Mouse (Mus musculus) lung, postnatal 0 days (tissue): ENCODE results near the gene Gm10837. TPM values are rescaled to one million over a fixed set of nuclear protein-coding genes. Genes with fewer than 3 reads are reported as not detected.

Source experiments
- ATAC-seq: fragments of 200-750 bp; cut with Nextera tagmentation; 2 replicates; pipeline ENCODE4 v1.8.0; 2017; ENCODE audit warnings: moderate library complexity
- DNase-seq: peaks from one replicate; pipeline ENCODE4 v3.0.0-alpha.2; 2016; ENCODE audit warnings: low spot score
- H3K27ac ChIP-seq: fragments of 300-500 bp; sonication (generic); 2 replicates; pipeline ENCODE4 v1.5.1; 2014; ENCODE audit warnings: antibody characterized with exemption, mild to moderate bottlenecking, low read length, mixed read lengths
- H3K27me3 ChIP-seq: fragments of 300-500 bp; sonication (generic); replicated peaks from 2 replicates; pipeline ENCODE4 v1.6.1; 2014; ENCODE audit warnings: low read length, mixed read lengths; ENCODE audit not compliant: insufficient read depth
- H3K36me3 ChIP-seq: fragments of 300-500 bp; sonication (generic); 2 replicates; pipeline ENCODE4 v1.6.1; 2014; ENCODE audit warnings: low read length, mixed read lengths; ENCODE audit not compliant: insufficient read depth
- H3K4me1 ChIP-seq: fragments of 300-500 bp; sonication (generic); 2 replicates; pipeline ENCODE4 v1.6.1; 2014; ENCODE audit warnings: antibody characterized with exemption, low read depth, low read length, mixed read lengths; ENCODE audit not compliant: insufficient read depth
- H3K4me2 ChIP-seq: fragments of 300-500 bp; sonication (generic); replicated peaks from 2 replicates; pipeline ENCODE4 v1.6.1; 2014; ENCODE audit warnings: low read depth, mild to moderate bottlenecking, low read length, moderate library complexity, mixed read lengths
- H3K4me3 ChIP-seq: fragments of 300-500 bp; sonication (generic); 2 replicates; pipeline ENCODE4 v1.5.1; 2014; ENCODE audit warnings: low read depth, low read length
- H3K9ac ChIP-seq: fragments of 300-500 bp; sonication (generic); replicated peaks from 2 replicates; pipeline ENCODE4 v1.6.1; 2014; ENCODE audit warnings: low read depth, mild to moderate bottlenecking
- H3K9me3 ChIP-seq: fragments of 300-500 bp; sonication (generic); 2 replicates; pipeline ENCODE4 v1.6.1; 2016; ENCODE audit warnings: low read length, mixed read lengths
- CTCF ChIP-seq: IDR thresholded peaks from 2 replicates; pipeline ENCODE4 v1.5.1; 2016; ENCODE audit warnings: antibody characterized with exemption, mild to moderate bottlenecking
- EP300 ChIP-seq: IDR thresholded peaks from 2 replicates; pipeline ENCODE4 v1.6.1; 2016; ENCODE audit warnings: antibody characterized with exemption, mild to moderate bottlenecking, control low read depth
- WGBS: fragments of 180-500 bp; shearing (Covaris S2); extraction: QIAGEN DNeasy Blood & Tissue Kit; methylation state at CpG from one replicate; pipeline ENCODE4 v1.1.7; 2014; 5-methylcytosine and 5-hydroxymethylcytosine counted together
- polyA plus RNA-seq: library from polyadenylated mRNA; unstranded; fragments of >200 nt; fragmentation: Nextera tagmentation; extraction: Ambion mirVana; gene quantifications from 2 replicates; pipeline ENCODE4 v1.2.1, GENCODE M21; 2015

Gene Gm10837
- polyA plus RNA-seq, 1 experiment from 2014 or later: not detected

DNA sequence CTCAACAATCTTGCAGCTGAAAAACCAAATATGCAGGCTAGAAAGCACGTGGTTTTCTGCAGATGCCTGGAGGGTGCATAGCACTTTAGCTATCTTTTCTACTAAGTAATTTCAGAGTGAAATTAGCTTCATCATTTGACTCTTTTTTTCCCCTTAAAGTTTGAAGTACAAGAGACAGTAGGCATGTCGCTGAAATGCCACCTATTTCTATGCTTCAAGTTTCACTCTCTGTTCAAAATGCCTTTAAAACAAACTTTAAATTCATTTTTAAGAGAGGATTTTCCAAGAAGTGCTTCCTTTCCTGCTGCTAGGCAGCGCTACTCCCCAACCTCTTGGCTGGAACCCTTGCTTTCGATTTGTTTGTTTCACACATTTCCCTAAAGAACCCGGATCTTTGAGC, 1.3 kb upstream of the Gm10837 start:
- DNase-seq (no peak), ATAC-seq (no peak)
- Histone ChIP-seq H3K4me2 (no peak overlapping the region), H3K27ac (no peak overlapping the region), H3K9ac (no peak overlapping the region), H3K9me3 (no peaks in the 10 kb centered on the region), H3K36me3 (no peaks in the 10 kb centered on the region), H3K27me3 (peaks cover 76% of the 10 kb centered on the region), H3K4me1 (no peaks in the 10 kb centered on the region), H3K4me3 (no peak overlapping the region)
- 8% methylated on average over 5 of the region's 5 CpGs for WGBS
- TF ChIP-seq CTCF: no peak
- TF ChIP-seq EP300: no peak

DNA sequence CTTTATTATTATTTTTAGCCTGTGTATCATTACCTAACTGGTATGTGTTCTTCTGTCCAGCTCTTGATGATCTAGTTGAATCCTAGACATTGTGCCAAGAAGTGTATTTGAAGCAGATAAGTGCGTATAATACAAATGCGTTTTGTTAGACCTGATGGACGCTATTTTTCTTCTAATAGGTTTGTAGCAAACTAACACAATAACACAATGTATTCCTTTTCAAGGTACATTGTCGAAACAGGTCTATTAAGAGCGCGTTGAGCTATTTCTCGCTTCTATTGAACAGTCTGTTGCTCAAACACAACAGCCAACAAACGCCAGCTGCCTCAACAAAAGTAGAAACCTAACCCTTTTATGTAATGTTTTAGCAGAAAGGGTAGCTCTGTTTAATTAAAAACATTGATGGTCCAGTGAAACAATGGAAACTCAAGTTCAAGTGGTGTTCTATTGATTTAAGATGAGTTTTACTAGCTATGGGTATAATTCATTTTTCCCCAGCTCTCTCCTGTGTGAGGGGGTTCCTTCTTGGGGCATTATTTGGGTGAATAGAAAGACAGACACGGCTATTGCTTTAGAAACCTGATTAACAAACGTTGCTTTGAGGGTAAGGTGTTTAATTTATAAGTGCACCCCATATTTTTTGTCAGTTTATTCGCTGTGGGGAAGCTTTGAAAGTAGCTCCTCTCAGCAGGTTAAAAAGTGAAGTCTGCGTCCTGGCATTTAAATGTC, 536 bp upstream of the Gm10837 start:
- no peak for TF ChIP-seq CTCF
- TF ChIP-seq EP300: no peak
- no peaks in the 10 kb centered on the region for H3K36me3 ChIP-seq
- H3K9me3 ChIP-seq: no peaks in the 10 kb centered on the region
- no peak overlapping the region for H3K4me2 ChIP-seq
- H3K9ac ChIP-seq: no peak overlapping the region
- no peaks in the 10 kb centered on the region for H3K4me1 ChIP-seq
- WGBS: 8% methylated on average over 12 of the region's 12 CpGs
- DNase-seq (no peak), ATAC-seq (no peak)
- no peak overlapping the region for H3K4me3 ChIP-seq
- H3K27me3 ChIP-seq: peaks cover 74% of the 10 kb centered on the region
- H3K27ac ChIP-seq: no peak overlapping the region

DNA sequence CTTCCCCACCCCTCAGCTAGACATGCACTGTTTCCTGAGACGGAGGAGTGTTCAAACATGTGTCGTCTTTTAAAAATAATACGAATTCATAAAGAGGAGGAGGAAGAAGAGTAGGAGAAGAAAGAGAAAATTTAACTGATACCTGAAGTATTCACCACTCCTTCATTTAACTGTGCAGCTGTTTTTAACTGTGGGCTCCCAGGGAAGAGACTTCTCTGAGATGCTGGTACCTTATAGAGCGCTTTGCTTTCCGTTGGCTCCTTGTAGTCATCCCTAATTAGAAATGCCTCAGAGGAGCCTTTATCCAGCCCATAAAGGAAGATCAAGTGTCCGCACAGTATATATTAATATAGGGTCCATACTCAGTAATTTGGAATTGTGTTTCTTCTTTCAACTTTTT, 1.1 kb downstream of the Gm10837 start:
- Histone ChIP-seq H3K27ac (no peak overlapping the region), H3K4me1 (no peaks in the 10 kb centered on the region), H3K4me2 (no peak overlapping the region), H3K9ac (no peak overlapping the region), H3K36me3 (no peaks in the 10 kb centered on the region), H3K9me3 (no peaks in the 10 kb centered on the region), H3K27me3 (peaks cover 59% of the 10 kb centered on the region), H3K4me3 (no peak overlapping the region)
- TF ChIP-seq CTCF (no peak), EP300 (no peak)
- WGBS: 72% methylated on average over 6 of the region's 6 CpGs
- ATAC-seq: no peak
- no peak for DNase-seq

DNA sequence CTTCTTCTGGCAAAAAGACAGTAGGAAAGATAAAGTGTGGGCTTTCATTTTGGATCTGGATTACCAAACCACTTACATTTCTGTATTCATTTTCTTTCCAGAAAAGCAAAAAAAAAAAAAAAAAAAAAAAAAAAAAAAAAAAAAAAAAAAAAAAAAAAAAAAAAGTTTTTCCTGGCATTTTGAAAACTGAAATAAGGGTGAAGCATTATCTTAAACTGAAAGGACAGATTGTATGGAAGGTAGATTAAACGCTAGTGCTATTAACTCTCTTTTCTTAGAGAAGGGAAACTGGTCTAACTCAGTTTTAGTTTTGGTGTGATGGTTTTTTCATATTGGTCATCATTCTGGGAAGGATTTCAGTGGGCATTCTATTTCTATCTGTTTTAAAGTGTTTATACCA, 1.6 kb downstream of the Gm10837 start:
- no peaks in the 10 kb centered on the region for H3K4me1 ChIP-seq
- H3K9ac ChIP-seq: no peak overlapping the region
- peaks cover 58% of the 10 kb centered on the region for H3K27me3 ChIP-seq
- no peak for TF ChIP-seq EP300
- no peak for TF ChIP-seq CTCF
- no peak overlapping the region for H3K4me3 ChIP-seq
- ATAC-seq (no peak), DNase-seq (no peak)
- H3K4me2 ChIP-seq: no peak overlapping the region
- no peaks in the 10 kb centered on the region for H3K36me3 ChIP-seq
- H3K9me3 ChIP-seq: no peaks in the 10 kb centered on the region
- WGBS: 59% methylated on average over 1 of the region's 1 CpGs
- H3K27ac ChIP-seq: no peak overlapping the region

DNA sequence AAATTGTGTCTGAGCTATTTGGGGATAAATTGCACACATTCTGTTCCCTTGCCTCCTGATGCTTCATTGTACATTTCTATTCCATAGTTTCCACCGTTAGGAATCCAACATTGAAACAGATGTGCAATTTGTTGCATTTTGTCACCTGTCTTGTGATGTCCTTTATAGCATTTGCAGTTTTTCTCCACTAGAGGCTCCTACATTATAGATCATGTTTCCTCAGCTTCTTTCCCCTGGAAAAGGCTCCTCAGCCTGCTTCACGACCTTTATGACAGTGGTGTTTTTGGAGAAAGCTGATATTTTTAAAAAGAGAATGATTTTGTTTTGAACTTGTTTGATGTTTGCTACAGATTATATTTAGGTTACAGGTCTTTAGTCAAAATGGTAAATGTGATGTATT, 18.7 kb downstream of the Gm10837 start:
- no peak overlapping the region for H3K9ac ChIP-seq
- peak; percentile 50 for DNase-seq
- no peaks in the 10 kb centered on the region for H3K4me1 ChIP-seq
- H3K9me3 ChIP-seq: no peaks in the 10 kb centered on the region
- H3K27me3 ChIP-seq: 0 out of 2 replicates have a peak, but pooled peaks cover 3% of the 10 kb centered on the region
- WGBS: 16% methylated on average over 2 of the region's 2 CpGs
- no peak overlapping the region for H3K4me2 ChIP-seq
- no peaks in the 10 kb centered on the region for H3K36me3 ChIP-seq
- TF ChIP-seq CTCF (peak; percentile 60), EP300 (no peak)
- no peak for ATAC-seq
- no peak overlapping the region for H3K27ac ChIP-seq
- no peak overlapping the region for H3K4me3 ChIP-seq

DNA sequence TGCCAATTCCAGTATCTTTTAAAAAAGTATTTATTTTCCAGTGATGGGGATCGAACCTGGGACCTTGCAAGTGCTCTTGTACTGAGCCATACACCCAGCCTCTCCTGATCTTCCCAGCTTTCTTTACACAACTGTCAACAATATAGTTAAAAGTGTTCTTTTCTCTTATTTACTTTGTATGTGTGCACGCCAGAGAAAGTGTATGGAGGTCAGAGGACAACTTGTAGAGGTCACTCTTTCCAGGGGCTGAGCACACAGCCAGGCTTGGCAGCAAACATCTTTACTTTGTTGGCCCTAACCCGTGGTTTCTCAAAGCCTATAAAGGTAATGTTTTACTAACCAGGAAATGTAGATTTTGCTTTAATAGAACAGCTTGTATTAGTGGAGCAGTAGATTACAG, 21.1 kb downstream of the Gm10837 start:
- DNase-seq: no peak
- no peak for TF ChIP-seq CTCF
- no peak for TF ChIP-seq EP300
- no peaks in the 10 kb centered on the region for H3K9me3 ChIP-seq
- H3K36me3 ChIP-seq: no peaks in the 10 kb centered on the region
- no peak overlapping the region for H3K27ac ChIP-seq
- 0 out of 2 replicates have a peak, but pooled peaks cover 3% of the 10 kb centered on the region for H3K27me3 ChIP-seq
- no peak overlapping the region for H3K4me3 ChIP-seq
- peak; percentile 21; the same call in 1 of the 2 replicates for ATAC-seq
- H3K9ac ChIP-seq: no peak overlapping the region
- WGBS: 31% methylated on average over 3 of the region's 3 CpGs
- no peaks in the 10 kb centered on the region for H3K4me1 ChIP-seq
- no peak overlapping the region for H3K4me2 ChIP-seq
